Mouse (Mus musculus) liver, postnatal 0 days (tissue): ENCODE results near the gene Adgre5. TPM values are rescaled to one million over a fixed set of nuclear protein-coding genes. Genes with fewer than 3 reads are reported as not detected.
A peak's percentile ranks its signal among the peaks of the same experiment; 100 is the strongest.

ENCODE experiments used
- ATAC-seq: fragments of 200-750 bp; cut with Nextera tagmentation; 2 replicates; pipeline ENCODE4 v1.8.0; 2017; ENCODE audit warnings: mild to moderate bottlenecking, moderate library complexity
- DNase-seq: peaks from one replicate; pipeline ENCODE4 v3.0.0-alpha.2; 2016
- H3K27ac ChIP-seq: fragments of 300-500 bp; sonication (generic); 2 replicates; pipeline ENCODE4 v1.5.1; 2014; ENCODE audit warnings: antibody characterized with exemption, moderate library complexity, mild to moderate bottlenecking, low read depth
- H3K27me3 ChIP-seq: fragments of 300-500 bp; sonication (generic); 2 replicates; pipeline ENCODE4 v1.6.1; 2014; ENCODE audit warnings: low read length, control low read depth, mixed read lengths; ENCODE audit not compliant: insufficient read depth
- H3K36me3 ChIP-seq: fragments of 300-500 bp; sonication (generic); replicated peaks from 2 replicates; pipeline ENCODE4 v1.6.1; 2014; ENCODE audit warnings: mild to moderate bottlenecking, control low read depth, low read length, moderate library complexity, mixed read lengths; ENCODE audit not compliant: insufficient read depth
- H3K4me1 ChIP-seq: fragments of 300-500 bp; sonication (generic); 2 replicates; pipeline ENCODE4 v1.6.1; 2014; ENCODE audit warnings: antibody characterized with exemption, mild to moderate bottlenecking, control low read depth; ENCODE audit not compliant: insufficient read depth
- H3K4me2 ChIP-seq: fragments of 300-500 bp; sonication (generic); 2 replicates; pipeline ENCODE4 v1.6.1; 2014; ENCODE audit warnings: low read depth, mild to moderate bottlenecking, low read length, moderate library complexity, mixed read lengths
- H3K4me3 ChIP-seq: fragments of 300-500 bp; sonication (generic); 2 replicates; pipeline ENCODE4 v1.5.1; 2014; ENCODE audit warnings: low read depth, low read length
- H3K9ac ChIP-seq: fragments of 300-500 bp; sonication (generic); replicated peaks from 2 replicates; pipeline ENCODE4 v1.6.1; 2014; ENCODE audit warnings: mild to moderate bottlenecking, moderate library complexity
- H3K9me3 ChIP-seq: fragments of 300-500 bp; sonication (generic); 2 replicates; pipeline ENCODE4 v1.6.1; 2016; ENCODE audit warnings: mild to moderate bottlenecking, control low read depth, low read length, mixed read lengths
- CTCF ChIP-seq: sonication (generic); IDR thresholded peaks from 2 replicates; pipeline ENCODE4 v1.5.1; 2016; ENCODE audit warnings: antibody characterized with exemption, low read depth
- EP300 ChIP-seq: IDR thresholded peaks from 2 replicates; pipeline ENCODE4 v1.6.1; 2016; ENCODE audit warnings: antibody characterized with exemption, low read depth, mild to moderate bottlenecking
- WGBS: fragments of 180-500 bp; shearing (Covaris S2); extraction: QIAGEN DNeasy Blood & Tissue Kit; methylation state at CpG from one replicate; pipeline ENCODE4 v1.1.7; 2014; ENCODE audit not compliant: insufficient replicate concordance; 5-methylcytosine and 5-hydroxymethylcytosine counted together
- polyA plus RNA-seq: library from polyadenylated mRNA; unstranded; fragments of >200 nt; fragmentation: Nextera tagmentation; extraction: Ambion mirVana; gene quantifications from 2 replicates; pipeline ENCODE4 v1.2.1, GENCODE M21; 2015

Adgre5 gene
- polyA plus RNA-seq, 1 experiment from 2014 or later: 15.7 TPM

DNA sequence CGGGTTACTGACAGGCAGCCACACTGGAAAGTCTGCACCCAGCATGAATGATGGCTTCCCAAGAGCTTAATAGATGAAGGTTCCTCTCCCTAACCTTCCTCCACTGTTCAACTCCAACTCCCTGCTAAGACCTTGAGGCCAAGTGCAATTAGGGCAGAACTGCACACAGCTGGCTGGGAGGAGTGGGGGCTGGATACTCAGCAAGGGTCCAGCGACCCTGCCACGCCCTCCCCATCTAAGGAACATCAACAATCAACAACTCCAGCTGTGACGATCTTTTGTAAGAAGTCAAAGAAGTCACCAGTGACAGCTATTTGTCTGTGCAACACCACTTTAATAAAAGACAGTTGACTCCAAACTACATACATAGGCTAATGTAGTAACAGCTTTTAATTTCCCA is 35.5 kb upstream of the Adgre5 start:
- Histone ChIP-seq H3K4me3 (no peak overlapping the region), H3K27me3 (no peaks in the 10 kb centered on the region), H3K4me2 (no peak overlapping the region), H3K27ac (no peak overlapping the region), H3K36me3 (no peaks in the 10 kb centered on the region), H3K4me1 (peaks cover 17% of the 10 kb centered on the region), H3K9ac (no peak overlapping the region), H3K9me3 (no peaks in the 10 kb centered on the region)
- no peak for TF ChIP-seq EP300
- TF ChIP-seq CTCF: no peak
- DNase-seq (no peak), ATAC-seq (no peak)
- 46% methylated on average over 4 of the region's 4 CpGs for WGBS

DNA sequence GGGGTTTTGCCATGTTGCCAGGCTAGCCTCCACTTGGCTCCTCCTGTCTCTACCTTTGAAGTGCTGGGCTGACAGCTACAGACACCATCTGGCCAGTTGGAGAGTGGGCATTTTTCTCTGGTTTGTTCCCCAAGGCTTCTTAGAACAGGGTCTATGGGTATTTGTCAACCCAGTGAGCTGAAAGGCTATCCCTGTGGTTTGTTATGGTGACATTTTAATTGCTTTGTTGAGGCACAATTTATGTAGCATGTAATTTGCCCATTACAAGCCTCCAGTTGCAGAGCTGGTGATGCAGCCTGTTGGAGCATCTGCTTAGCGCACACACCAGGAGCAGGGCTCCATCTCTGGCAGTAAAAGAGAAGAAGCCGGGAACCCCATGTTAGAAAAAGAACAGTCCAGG is 33.1 kb upstream of the Adgre5 start:
- 93% methylated on average over 2 of the region's 2 CpGs for WGBS
- H3K27me3 ChIP-seq: no peaks in the 10 kb centered on the region
- DNase-seq: no peak
- H3K4me1 ChIP-seq: peaks cover 10% of the 10 kb centered on the region
- H3K9ac ChIP-seq: no peak overlapping the region
- H3K9me3 ChIP-seq: no peaks in the 10 kb centered on the region
- no peak overlapping the region for H3K27ac ChIP-seq
- no peaks in the 10 kb centered on the region for H3K36me3 ChIP-seq
- H3K4me3 ChIP-seq: no peak overlapping the region
- no peak overlapping the region for H3K4me2 ChIP-seq
- no peak for TF ChIP-seq EP300
- TF ChIP-seq CTCF: no peak
- ATAC-seq: no peak

DNA sequence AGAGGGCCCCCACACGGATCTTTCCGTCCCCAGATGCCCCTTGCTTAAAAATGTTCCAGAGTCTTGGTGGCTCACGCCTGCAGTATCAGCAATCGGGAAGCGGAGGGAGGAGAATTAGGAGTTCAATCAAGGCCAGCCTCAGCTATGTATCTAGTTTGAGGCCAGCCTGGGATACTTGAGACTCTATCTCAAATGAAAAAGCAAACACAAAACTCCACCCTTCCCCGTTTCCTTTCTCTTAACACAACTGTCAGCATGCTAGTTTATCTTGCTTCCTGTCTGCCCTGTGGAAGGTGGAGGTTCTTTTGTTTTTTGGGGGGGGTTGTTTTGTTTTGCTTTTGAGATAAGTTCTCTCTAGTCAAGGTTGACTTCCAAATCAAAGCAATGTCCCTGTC is 32.3 kb upstream of the Adgre5 start:
- no peaks in the 10 kb centered on the region for H3K27me3 ChIP-seq
- H3K36me3 ChIP-seq: no peaks in the 10 kb centered on the region
- H3K4me3 ChIP-seq: peak overlapping the region; percentile 48
- peaks cover 10% of the 10 kb centered on the region for H3K4me1 ChIP-seq
- DNase-seq (no peak), ATAC-seq (no peak)
- H3K4me2 ChIP-seq: peak overlapping the region; percentile 88
- H3K27ac ChIP-seq: no peak overlapping the region
- 17% methylated on average over 6 of the region's 6 CpGs for WGBS
- no peak for TF ChIP-seq CTCF
- TF ChIP-seq EP300: no peak
- H3K9me3 ChIP-seq: no peaks in the 10 kb centered on the region
- H3K9ac ChIP-seq: no peak overlapping the region

DNA sequence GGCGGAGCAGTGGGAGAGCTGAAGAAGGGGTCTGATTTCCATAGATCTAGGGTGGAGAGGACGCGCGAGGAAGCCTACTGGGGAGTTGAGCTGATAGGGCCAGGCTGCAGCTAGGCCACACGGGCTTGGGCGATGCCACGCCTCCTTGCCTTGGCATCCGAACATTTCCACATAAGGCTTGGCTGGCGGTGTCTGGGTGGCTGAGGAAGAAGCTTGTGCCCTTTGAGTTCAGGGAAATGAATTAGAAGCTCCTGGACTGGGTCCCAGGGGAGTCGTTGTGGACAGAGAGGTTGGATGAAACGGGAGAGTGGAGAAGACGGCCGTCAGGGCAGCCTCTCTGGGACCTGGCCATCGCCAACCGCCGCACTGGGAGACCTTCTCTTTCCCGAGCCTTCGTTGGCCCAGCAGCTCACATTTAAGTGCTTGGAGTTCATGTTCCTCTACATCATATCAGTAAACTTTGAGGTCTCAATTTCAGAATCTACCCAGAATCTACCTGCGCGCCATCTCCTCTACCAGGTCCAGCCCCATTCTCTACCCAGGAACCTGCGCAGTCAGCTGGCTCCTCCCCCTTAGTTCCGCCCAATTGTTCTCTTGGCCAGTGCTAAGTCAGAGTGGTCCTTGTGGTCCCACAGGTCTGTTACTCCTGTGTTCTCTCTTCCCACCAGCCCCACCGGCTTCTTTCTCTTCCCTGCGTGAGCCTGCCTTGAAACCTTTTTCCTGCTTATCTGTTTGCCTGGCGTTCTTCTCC is 31.8 kb upstream of the Adgre5 start:
- peaks cover 10% of the 10 kb centered on the region for H3K4me1 ChIP-seq
- peak overlapping the region; percentile 88 for H3K4me2 ChIP-seq
- ATAC-seq (peak; percentile 60), DNase-seq (peak; percentile 34)
- WGBS: 7% methylated on average over 25 of the region's 25 CpGs
- no peaks in the 10 kb centered on the region for H3K27me3 ChIP-seq
- no peaks in the 10 kb centered on the region for H3K9me3 ChIP-seq
- no peaks in the 10 kb centered on the region for H3K36me3 ChIP-seq
- TF ChIP-seq EP300: no peak
- H3K4me3 ChIP-seq: peak overlapping the region; percentile 48
- peak overlapping the region; percentile 21 for H3K9ac ChIP-seq
- H3K27ac ChIP-seq: no peak overlapping the region

DNA sequence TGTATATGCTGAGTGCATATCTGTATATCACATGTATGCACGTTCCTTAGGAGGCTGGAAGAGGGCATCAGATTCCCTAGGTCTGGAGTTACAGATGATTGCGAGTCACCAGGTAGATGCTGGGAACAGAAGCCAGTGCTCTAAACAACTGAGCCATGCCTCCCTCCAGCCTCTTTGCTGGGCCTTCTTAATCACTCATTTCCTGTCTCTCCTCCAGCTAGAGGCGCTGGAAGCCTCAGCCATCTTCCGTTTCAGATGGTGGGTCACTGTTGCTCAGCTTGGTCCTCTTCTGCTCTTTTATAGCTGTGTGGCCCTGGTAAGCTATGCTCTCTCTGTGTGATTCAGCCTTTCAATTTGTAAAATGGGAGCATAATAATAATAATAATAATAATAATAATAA is 30.7 kb upstream of the Adgre5 start:
- peaks cover 10% of the 10 kb centered on the region for H3K4me1 ChIP-seq

DNA sequence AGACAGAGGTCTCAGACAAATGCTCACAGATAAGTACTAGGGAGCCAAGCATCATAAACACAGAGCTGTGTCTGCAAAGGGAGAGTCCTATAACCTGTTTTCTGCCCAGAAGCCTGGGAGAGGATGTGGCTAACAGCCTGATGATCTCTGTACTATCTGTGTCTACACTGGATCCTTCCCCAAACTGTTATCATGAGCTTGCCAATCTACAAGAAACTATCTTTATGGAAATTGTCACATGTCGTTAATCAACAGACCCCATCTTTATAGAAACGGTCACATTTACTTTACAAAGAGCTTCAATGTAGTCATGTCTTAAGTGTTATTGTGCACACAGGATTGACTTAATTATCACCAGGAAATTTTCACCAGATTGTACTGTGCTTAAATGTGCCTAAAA is 29.5 kb upstream of the Adgre5 start:
- WGBS: 45% methylated on average over 2 of the region's 2 CpGs
- Histone ChIP-seq H3K4me3 (no peak overlapping the region), H3K9ac (no peak overlapping the region), H3K27me3 (no peaks in the 10 kb centered on the region), H3K9me3 (no peaks in the 10 kb centered on the region), H3K4me2 (no peak overlapping the region), H3K36me3 (no peaks in the 10 kb centered on the region), H3K27ac (no peak overlapping the region), H3K4me1 (peaks cover 10% of the 10 kb centered on the region)
- ATAC-seq (no peak), DNase-seq (no peak)
- TF ChIP-seq CTCF (no peak), EP300 (no peak)

More for the DNA sequence above, 30.7 kb upstream of the Adgre5 start:
- H3K36me3 ChIP-seq: no peaks in the 10 kb centered on the region
- DNase-seq (no peak), ATAC-seq (no peak)
- 47% methylated on average over 4 of the region's 4 CpGs for WGBS
- TF ChIP-seq EP300 (no peak), CTCF (no peak)
- no peak overlapping the region for H3K4me2 ChIP-seq
- no peak overlapping the region for H3K9ac ChIP-seq
- no peak overlapping the region for H3K4me3 ChIP-seq
- no peaks in the 10 kb centered on the region for H3K27me3 ChIP-seq
- H3K9me3 ChIP-seq: no peaks in the 10 kb centered on the region
- no peak overlapping the region for H3K27ac ChIP-seq

DNA sequence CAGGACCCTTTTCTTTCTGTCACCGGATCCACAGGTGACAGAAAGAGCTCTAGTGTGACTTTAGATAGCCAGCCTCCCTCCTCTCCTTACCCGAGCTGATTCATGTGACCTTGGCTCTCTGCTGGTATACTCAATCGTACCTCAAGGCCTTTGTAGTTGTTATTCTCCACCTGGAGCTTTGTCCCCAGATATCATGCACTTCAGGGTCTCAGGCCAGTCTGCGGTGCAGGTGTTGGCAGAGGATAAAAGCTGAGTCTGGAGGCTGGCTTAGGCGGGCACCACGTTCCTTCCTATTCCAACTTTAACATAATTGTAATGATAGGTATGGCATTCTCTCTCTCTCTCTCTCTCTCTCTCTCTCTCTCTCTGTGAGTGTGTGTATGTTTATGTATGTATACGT is 28.6 kb upstream of the Adgre5 start:
- H3K36me3 ChIP-seq: no peaks in the 10 kb centered on the region
- no peak overlapping the region for H3K4me3 ChIP-seq
- no peak for DNase-seq
- no peak overlapping the region for H3K27ac ChIP-seq
- peaks cover 10% of the 10 kb centered on the region for H3K4me1 ChIP-seq
- no peak for ATAC-seq
- TF ChIP-seq CTCF (no peak), EP300 (no peak)
- H3K9me3 ChIP-seq: no peaks in the 10 kb centered on the region
- H3K27me3 ChIP-seq: no peaks in the 10 kb centered on the region
- H3K4me2 ChIP-seq: no peak overlapping the region
- no peak overlapping the region for H3K9ac ChIP-seq
- 64% methylated on average over 7 of the region's 7 CpGs for WGBS
